9 mouse cellular contexts compared by ENCODE assay signal in the genomic region with DNA sequence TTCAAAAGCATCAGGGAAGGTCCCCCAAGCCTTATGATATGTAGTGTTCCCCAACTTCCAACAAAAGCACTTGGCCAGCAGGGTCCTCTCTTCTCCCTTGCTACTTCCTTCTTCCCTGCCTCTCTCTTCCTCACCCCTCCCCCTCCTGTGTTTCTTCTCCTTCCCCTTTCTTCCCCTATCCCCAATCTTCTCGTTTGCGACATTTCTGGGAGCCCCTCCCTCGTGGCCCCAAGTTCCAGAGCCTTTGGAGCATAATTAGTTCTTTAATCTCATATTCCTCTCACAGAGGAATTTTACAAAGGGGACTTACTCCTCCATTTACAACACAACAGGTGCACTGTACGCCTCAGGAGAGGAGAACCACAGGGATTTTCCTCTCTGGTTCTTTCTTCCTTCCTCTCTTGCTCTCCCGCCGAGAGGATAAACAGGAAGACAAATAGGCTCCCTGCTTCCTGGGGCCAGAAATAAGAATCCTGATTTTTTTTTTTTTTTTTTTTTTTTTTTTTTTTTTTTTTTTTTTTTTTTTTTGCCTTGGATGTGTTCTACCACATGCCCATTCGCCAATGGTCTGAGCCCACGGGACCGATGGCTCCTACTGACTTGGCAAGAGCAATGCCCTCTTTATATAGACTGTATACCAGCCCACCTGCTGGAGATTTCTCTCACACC.
DNase-seq lines count a peak whose midpoint lies in the region; ATAC-seq and TF ChIP-seq lines count a peak whose summit lies in the region.
"Had no signal": no experiment of that assay in that cellular context is flagged by ENCODE, and none has a peak within 500 bp of the region (broad histone marks: within the 10 kb centered on the region; RNA-seq: fewer than 3 reads in every experiment).

No protein-coding gene starts in this region.

- WGBS in kidney, embryonic 15.5 days: 24% methylated on average over 9 of the region's 9 CpGs
- 12% methylated on average over 9 of the region's 9 CpGs for WGBS in heart, embryonic 16.5 days
- WGBS in lung, adult 2 months: 20% methylated on average over 9 of the region's 9 CpGs

- no peak for TF ChIP-seq CTCF in lung, adult 2 months (IDR thresholded peaks at IDR 0.05; ENCODE audit: insufficient read depth, low read length)

- H3K9me3 ChIP-seq in kidney, embryonic 15.5 days (replicated peaks): no peaks in the 10 kb centered on the region
- no peaks in the 10 kb centered on the region for H3K9me3 ChIP-seq in heart, embryonic 16.5 days (replicated peaks; ENCODE audit: control insufficient read depth, low read length)

- H3K27ac ChIP-seq in kidney, embryonic 15.5 days: no peak overlapping the region
- H3K27ac ChIP-seq in heart, embryonic 16.5 days (ENCODE audit: low read length): no peak overlapping the region
- H3K27ac ChIP-seq: heart, adult 2 months had no signal

- H3K4me3 ChIP-seq in kidney, embryonic 15.5 days (replicated peaks): peak overlapping the region; percentile 30
- peak overlapping the region; percentile 39 for H3K4me3 ChIP-seq in heart, embryonic 16.5 days (ENCODE audit: low read length)
- H3K4me3 ChIP-seq in lung, adult 2 months (replicated peaks; ENCODE audit: extremely low read depth, low read depth, low read length): peak overlapping the region; percentile 39
- H3K4me3 ChIP-seq: heart, adult 2 months had no signal

- H3K27me3 ChIP-seq in kidney, embryonic 15.5 days: peaks cover 6% of the 10 kb centered on the region
- peaks cover 2% of the 10 kb centered on the region for H3K27me3 ChIP-seq in heart, embryonic 16.5 days (ENCODE audit: control insufficient read depth, insufficient read depth, low read length)

- no peak for ATAC-seq in kidney, embryonic 15.5 days (replicated peaks; ENCODE audit: low FRiP score)
- ATAC-seq in heart, embryonic 16.5 days (replicated peaks; ENCODE audit: extremely low read depth, insufficient read depth, low FRiP score): no peak

- DNase-seq in kidney, adult 11 months: no peak
- DNase-seq in lung, adult 2 months: no peak
- peak; percentile 21 for DNase-seq in retina, postnatal 1 day
- DNase-seq in cerebellum, postnatal 25 days: no peak
- DNase-seq in Muller cell, postnatal 12 days (ENCODE audit: inconsistent ontology term): no peak
- DNase-seq in cerebellum, adult 11-12 months: no peak

- H3K4me1 ChIP-seq in kidney, embryonic 15.5 days: peaks cover 9% of the 10 kb centered on the region
- H3K4me1 ChIP-seq in heart, embryonic 16.5 days (ENCODE audit: control insufficient read depth, insufficient read depth, low read length): peaks cover 4% of the 10 kb centered on the region
- peaks cover 3% of the 10 kb centered on the region for H3K4me1 ChIP-seq in lung, adult 2 months (ENCODE audit: control insufficient read depth, insufficient read depth, low read length)

- H3K9ac ChIP-seq in kidney, embryonic 15.5 days: 0 out of 2 replicates have a peak overlapping the region, but pooled peaks have one; percentile 12
- 0 out of 2 replicates have a peak overlapping the region, but pooled peaks have one; percentile 41 for H3K9ac ChIP-seq in heart, embryonic 16.5 days (ENCODE audit: low read length)

- H3K4me2 ChIP-seq in kidney, embryonic 15.5 days: peak overlapping the region; percentile 56
- peak overlapping the region; percentile 69 for H3K4me2 ChIP-seq in heart, embryonic 16.5 days (ENCODE audit: low read depth, low read length)

- no peak for TF ChIP-seq POLR2A in lung, adult 2 months (IDR thresholded peaks at IDR 0.05; ENCODE audit: borderline replicate concordance, extremely low read depth, low read depth, low read length)

- no peaks in the 10 kb centered on the region for H3K36me3 ChIP-seq in kidney, embryonic 15.5 days
- H3K36me3 ChIP-seq in heart, embryonic 16.5 days (ENCODE audit: control insufficient read depth, insufficient read depth): no peaks in the 10 kb centered on the region
